Mouse (Mus musculus): Measurements from ENCODE around the gene Gm11437. TPM values are rescaled to one million over a fixed set of nuclear protein-coding genes. Genes with fewer than 3 reads are reported as not detected.

Gene Gm11437
- total RNA-seq (2023) = not detected

GRCm38 (mm10) chr11:84167046-84167526, at the start of gene Gm11437:
Gm11437 (minus strand) TSS chr11:84167476.

GRCm38 (mm10) chr11:84128943-84129798, 38.1 kb downstream of the Gm11437 start, which contains the start of the genes Tada2a and Acaca:
Tada2a (minus strand) TSS chr11:84129600.
Acaca (plus strand) TSS chr11:84129672.

Other genes with a start within 250 kb of the Gm11437 start
- 10 to 100 TPM; 21.1 to 21.3 TPM for gene Ddx52, start 225.4 kb downstream of the Gm11437 start, total RNA-seq (2023)
- 10 to 100 TPM; 42.9 to 43.7 TPM for gene Synrg, start 203.0 kb downstream of the Gm11437 start, total RNA-seq (2023)
- gene Dusp14, start 98.2 kb downstream of the Gm11437 start, total RNA-seq (2023) = not detected
- gene Tada2a, start 37.9 kb downstream of the Gm11437 start, total RNA-seq (2023) = 1 to 10 TPM; 5.4 to 5.5 TPM
- 10 to 100 TPM; 19.8 to 20.0 TPM for gene Acaca, start 37.8 kb downstream of the Gm11437 start, total RNA-seq (2023)

Data from neutrophil, adult 83 days (primary cell).